Mouse (Mus musculus) heart, postnatal 36 days (tissue): Measurements from ENCODE around the gene Mfsd12. TPM values are rescaled to one million over a fixed set of nuclear protein-coding genes. Genes with fewer than 3 reads are reported as not detected.

Experiments used
- DNase-seq, 2 experiments: peaks; one replicate each; pipeline ENCODE4 v3.0.0; 2021 to 2022
- intact Hi-C: fragments of 180-260 bp; cut with DNase I; formaldehyde crosslinking; loops from one replicate; pipeline ENCODE4 v1.15.1; 2025
- total RNA-seq, 2 experiments: library from RNA; stranded (reverse); gene quantifications; 2 replicates each; pipeline ENCODE4 v1.2.3; 2021

The Mfsd12 gene
- total RNA-seq, 2 experiments from 2014 or later = 11.7 to 12.5 TPM

GRCm38 (mm10) chr10:81399296-81399695, 42.0 kb downstream of the Mfsd12 start:
- no peak for DNase-seq
- intact Hi-C loops = no loop called here

- intact Hi-C loops = no loop called here
- no peak for DNase-seq
Measured at GRCm38 (mm10) chr10:81399798-81400308, 42.6 kb downstream of the Mfsd12 start.

GRCm38 (mm10) chr10:81400371-81401204, 43.3 kb downstream of the Mfsd12 start:
- DNase-seq = no peak
- intact Hi-C loops = no loop called here

- no peak for DNase-seq
- intact Hi-C loops = no loop called here
Measured at GRCm38 (mm10) chr10:81401205-81401520, 43.9 kb downstream of the Mfsd12 start.

- intact Hi-C loops = no loop called here
- DNase-seq = peak; percentile 77 to 84
Measured at GRCm38 (mm10) chr10:81401521-81402226, 44.4 kb downstream of the Mfsd12 start.

- intact Hi-C loops = no loop called here
- DNase-seq = no peak
Measured at GRCm38 (mm10) chr10:81402227-81402765, 45.0 kb downstream of the Mfsd12 start.

- intact Hi-C loops = no loop called here
- DNase-seq = no peak
Measured at GRCm38 (mm10) chr10:81403511-81403910, 46.2 kb downstream of the Mfsd12 start.

- DNase-seq = no peak
- intact Hi-C loops = no loop called here
Measured at GRCm38 (mm10) chr10:81404082-81404481, 46.8 kb downstream of the Mfsd12 start.

GRCm38 (mm10) chr10:81404720-81405119, 47.4 kb downstream of the Mfsd12 start:
- intact Hi-C loops = no loop called here
- peak in 1 of 2 experiments; percentile 52 for DNase-seq

- intact Hi-C loops = no loop called here
- DNase-seq = peak in 1 of 2 experiments; percentile 74
Measured at GRCm38 (mm10) chr10:81405588-81406201, 48.4 kb downstream of the Mfsd12 start.

GRCm38 (mm10) chr10:81406504-81407440, 49.5 kb downstream of the Mfsd12 start:
- intact Hi-C loops = no loop called here
- DNase-seq = no peak

GRCm38 (mm10) chr10:81407539-81408423, 50.5 kb downstream of the Mfsd12 start:
- intact Hi-C loops = loop anchor here (2.0 kb wide), 1 partner anchor 33 kb away; no protein-coding TSS in a partner anchor
- peak; percentile 81 to 84 for DNase-seq

GRCm38 (mm10) chr10:81408424-81408729, 51.1 kb downstream of the Mfsd12 start:
- no peak for DNase-seq
- intact Hi-C loops = loop anchor here (2.0 kb wide), 1 partner anchor 32 kb away; no protein-coding TSS in a partner anchor

GRCm38 (mm10) chr10:81408871-81409291, 51.6 kb downstream of the Mfsd12 start:
- intact Hi-C loops = loop anchor here (2.0 kb wide), 1 partner anchor 32 kb away; no protein-coding TSS in a partner anchor
- DNase-seq = peak; percentile 90

GRCm38 (mm10) chr10:81409330-81409729, 52.0 kb downstream of the Mfsd12 start:
- intact Hi-C loops = loop anchor here (2.0 kb wide), 1 partner anchor 31 kb away; no protein-coding TSS in a partner anchor
- no peak for DNase-seq

GRCm38 (mm10) chr10:81410350-81410749, 53.1 kb downstream of the Mfsd12 start:
- intact Hi-C loops = loop anchor here (2.0 kb wide), 1 partner anchor 14 kb away; no protein-coding TSS in a partner anchor
- DNase-seq = no peak

- DNase-seq = no peak
- intact Hi-C loops = loop anchor here (2.0 kb wide), 1 partner anchor 14 kb away; no protein-coding TSS in a partner anchor
Measured at GRCm38 (mm10) chr10:81410981-81411380, 53.7 kb downstream of the Mfsd12 start.
